Mouse (Mus musculus) intestine, embryonic 16.5 days (tissue): ENCODE measurements at regions not wholly inside any gene's neighbourhood (a gene's known extent, or its start where the extent isn't known, plus 50 kb on each side); places are given as distances from the start of the nearest gene placed in this dataset.

Experiments used
- ATAC-seq: fragments of 200-750 bp; cut with Nextera tagmentation; 2 replicates; pipeline ENCODE4 v1.8.0; 2017; ENCODE audit warnings: moderate TSS enrichment, moderate library complexity
- H3K27ac ChIP-seq: fragments of 300-500 bp; sonication (generic); 2 replicates; pipeline ENCODE4 v1.5.1; 2014; ENCODE audit warnings: mild to moderate bottlenecking, low read length
- H3K27me3 ChIP-seq: fragments of 300-500 bp; sonication (generic); replicated peaks from 2 replicates; pipeline ENCODE4 v1.6.1; 2014; ENCODE audit warnings: low read length, control low read depth, mixed read lengths; ENCODE audit not compliant: control insufficient read depth, insufficient read depth
- H3K36me3 ChIP-seq: fragments of 300-500 bp; sonication (generic); 2 replicates; pipeline ENCODE4 v1.6.1; 2014; ENCODE audit warnings: low read length, control low read depth; ENCODE audit not compliant: control insufficient read depth, insufficient read depth
- H3K4me1 ChIP-seq: fragments of 300-500 bp; sonication (generic); 2 replicates; pipeline ENCODE4 v1.6.1; 2014; ENCODE audit warnings: low read length, control low read depth, mixed read lengths; ENCODE audit not compliant: control insufficient read depth, insufficient read depth
- H3K4me2 ChIP-seq: fragments of 300-500 bp; sonication (generic); 2 replicates; pipeline ENCODE4 v1.6.1; 2014; ENCODE audit warnings: low read depth, low read length, control low read depth
- H3K4me3 ChIP-seq: fragments of 300-500 bp; sonication (generic); 2 replicates; pipeline ENCODE4 v1.5.1; 2014; ENCODE audit warnings: mild to moderate bottlenecking, low read length
- H3K9ac ChIP-seq: fragments of 300-500 bp; sonication (generic); 2 replicates; pipeline ENCODE4 v1.6.1; 2014; ENCODE audit warnings: low read depth, low read length
- H3K9me3 ChIP-seq: fragments of 300-500 bp; sonication (generic); 2 replicates; pipeline ENCODE4 v1.6.1; 2016; ENCODE audit warnings: low read length, control low read depth; ENCODE audit not compliant: control insufficient read depth
- WGBS: fragments of 180-500 bp; shearing (Covaris S2); extraction: QIAGEN DNeasy Blood & Tissue Kit; methylation state at CpG from one replicate; pipeline ENCODE4 v1.1.7; 2014; 5-methylcytosine and 5-hydroxymethylcytosine counted together

- no peaks in the 10 kb centered on the region for H3K27me3 ChIP-seq
- no peak overlapping the region for H3K9ac ChIP-seq
- no peaks in the 10 kb centered on the region for H3K36me3 ChIP-seq
- no peak overlapping the region for H3K27ac ChIP-seq
- peak; percentile 52 for ATAC-seq
- no peaks in the 10 kb centered on the region for H3K9me3 ChIP-seq
- H3K4me3 ChIP-seq, result no peak overlapping the region
- H3K4me2 ChIP-seq, result no peak overlapping the region
- H3K4me1 ChIP-seq, result no peaks in the 10 kb centered on the region
- WGBS, result 64% methylated on average over 6 of the region's 6 CpGs
Measured at GRCm38 (mm10) chr10:102659683-102660082, 147.7 kb downstream of the Rassf9 start.

GRCm38 (mm10) chr10:102636507-102636906, 124.5 kb downstream of the Rassf9 start:
- 62% methylated on average over 2 of the region's 2 CpGs for WGBS
- no peak overlapping the region for H3K27ac ChIP-seq
- no peak for ATAC-seq

DNA sequence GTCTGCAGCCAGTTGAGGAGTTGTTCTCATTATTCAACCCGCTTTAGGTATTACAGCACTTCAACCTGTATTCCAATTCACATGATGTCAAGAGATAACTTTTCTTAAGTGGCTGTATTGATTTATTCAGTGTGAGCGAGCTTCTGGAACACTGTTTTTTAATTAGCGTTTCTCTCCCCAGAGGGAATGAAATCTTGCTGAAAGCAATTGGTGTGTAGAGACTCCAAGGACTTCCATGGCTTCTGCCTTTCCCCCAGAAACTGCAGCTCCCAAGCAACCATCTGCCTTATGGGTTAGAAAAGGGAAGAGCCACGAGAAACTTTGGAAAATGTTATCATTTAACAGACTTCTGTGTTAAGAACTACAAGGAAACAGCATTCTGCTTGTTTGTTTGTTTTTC, 121.4 kb downstream of the Rassf9 start:
- no peak overlapping the region for H3K27ac ChIP-seq
- H3K4me3 ChIP-seq, result no peak overlapping the region
- 78% methylated on average over 4 of the region's 4 CpGs for WGBS
- no peak overlapping the region for H3K9ac ChIP-seq
- H3K4me2 ChIP-seq, result no peak overlapping the region
- no peak for ATAC-seq
- no peaks in the 10 kb centered on the region for H3K9me3 ChIP-seq
- no peaks in the 10 kb centered on the region for H3K27me3 ChIP-seq
- H3K4me1 ChIP-seq, result no peaks in the 10 kb centered on the region
- no peaks in the 10 kb centered on the region for H3K36me3 ChIP-seq

More at GRCm38 (mm10) chr10:102636507-102636906, 124.5 kb downstream of the Rassf9 start:
- H3K9ac ChIP-seq, result no peak overlapping the region
- H3K27me3 ChIP-seq, result no peaks in the 10 kb centered on the region
- no peaks in the 10 kb centered on the region for H3K36me3 ChIP-seq
- no peak overlapping the region for H3K4me2 ChIP-seq
- H3K4me3 ChIP-seq, result no peak overlapping the region
- H3K4me1 ChIP-seq, result no peaks in the 10 kb centered on the region
- no peaks in the 10 kb centered on the region for H3K9me3 ChIP-seq

- no peaks in the 10 kb centered on the region for H3K36me3 ChIP-seq
- H3K4me1 ChIP-seq, result no peaks in the 10 kb centered on the region
- no peaks in the 10 kb centered on the region for H3K9me3 ChIP-seq
- H3K27me3 ChIP-seq, result no peaks in the 10 kb centered on the region
- no peak overlapping the region for H3K27ac ChIP-seq
- no peak overlapping the region for H3K4me3 ChIP-seq
- H3K4me2 ChIP-seq, result no peak overlapping the region
- no peak for ATAC-seq
- no peak overlapping the region for H3K9ac ChIP-seq
Measured at GRCm38 (mm10) chr10:102628609-102629008, 116.6 kb downstream of the Rassf9 start.

DNA sequence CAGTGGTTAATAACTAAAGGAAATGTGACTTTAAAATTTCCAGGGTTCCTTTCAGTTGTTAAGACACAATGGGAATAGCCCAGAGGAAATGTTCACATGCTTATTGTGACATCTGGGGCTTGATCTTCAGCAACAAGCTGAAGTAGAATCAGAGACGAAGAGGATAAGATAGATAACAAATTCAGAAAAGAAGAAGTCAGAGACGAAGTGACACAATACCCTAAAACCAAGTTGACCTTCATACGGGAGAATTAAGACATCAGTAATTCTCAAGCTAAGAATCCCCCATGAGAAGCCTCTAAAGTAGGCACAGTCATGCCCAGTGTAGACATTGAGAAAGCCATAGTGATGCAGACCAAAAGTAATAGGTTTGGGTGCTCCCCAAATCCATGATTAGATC, 111.9 kb downstream of the Rassf9 start:
- ATAC-seq, result no peak
- Histone ChIP-seq H3K27ac (no peak overlapping the region), H3K9ac (no peak overlapping the region), H3K36me3 (no peaks in the 10 kb centered on the region), H3K4me2 (no peak overlapping the region), H3K27me3 (no peaks in the 10 kb centered on the region), H3K4me1 (no peaks in the 10 kb centered on the region), H3K4me3 (no peak overlapping the region), H3K9me3 (no peaks in the 10 kb centered on the region)
- WGBS, result 87% methylated on average over 3 of the region's 3 CpGs

GRCm38 (mm10) chr10:102622583-102623008, 110.6 kb downstream of the Rassf9 start:
- no peaks in the 10 kb centered on the region for H3K27me3 ChIP-seq
- H3K4me1 ChIP-seq, result no peaks in the 10 kb centered on the region
- H3K9me3 ChIP-seq, result no peaks in the 10 kb centered on the region
- no peak overlapping the region for H3K4me3 ChIP-seq
- H3K9ac ChIP-seq, result no peak overlapping the region
- no peak overlapping the region for H3K4me2 ChIP-seq
- 47% methylated on average over 2 of the region's 2 CpGs for WGBS
- H3K36me3 ChIP-seq, result no peaks in the 10 kb centered on the region
- no peak for ATAC-seq
- H3K27ac ChIP-seq, result no peak overlapping the region

- H3K4me1 ChIP-seq, result no peaks in the 10 kb centered on the region
- WGBS, result 70% methylated on average over 2 of the region's 2 CpGs
- no peak overlapping the region for H3K9ac ChIP-seq
- no peaks in the 10 kb centered on the region for H3K36me3 ChIP-seq
- no peak overlapping the region for H3K27ac ChIP-seq
- ATAC-seq, result no peak
- no peak overlapping the region for H3K4me2 ChIP-seq
- H3K27me3 ChIP-seq, result no peaks in the 10 kb centered on the region
- H3K4me3 ChIP-seq, result no peak overlapping the region
- no peaks in the 10 kb centered on the region for H3K9me3 ChIP-seq
Measured at GRCm38 (mm10) chr10:102618711-102619110, 106.7 kb downstream of the Rassf9 start.

DNA sequence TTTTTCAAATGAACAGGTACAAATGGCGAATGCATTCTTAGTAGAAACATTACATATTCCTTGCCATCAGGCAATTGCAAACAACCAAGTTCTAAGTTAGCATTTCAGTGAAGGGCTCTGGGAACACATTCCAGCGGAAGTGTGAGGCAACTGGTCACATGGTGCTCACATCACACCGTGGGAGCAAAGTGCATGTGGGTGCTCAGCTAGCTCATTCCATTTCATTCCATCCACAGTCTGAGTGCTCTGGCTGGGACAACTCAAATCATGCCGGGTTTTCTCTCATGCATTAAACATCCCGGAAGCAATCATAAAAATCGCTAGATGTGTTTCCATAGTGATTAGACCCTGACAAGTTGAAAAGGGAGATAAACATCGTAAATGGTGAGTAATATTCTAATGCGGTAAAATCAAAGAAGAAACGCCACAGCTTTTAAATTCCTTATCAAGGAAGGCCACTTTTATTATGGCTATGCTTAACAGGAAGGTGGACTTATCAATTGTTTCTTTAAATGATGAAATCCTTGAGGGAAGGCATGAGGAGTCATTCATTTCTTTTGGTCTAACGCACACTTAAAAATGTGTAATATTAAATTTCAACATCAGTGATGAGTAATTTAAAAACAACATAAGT, 104.1 kb downstream of the Rassf9 start:
- Histone ChIP-seq H3K4me1 (no peaks in the 10 kb centered on the region), H3K4me3 (no peak overlapping the region), H3K36me3 (no peaks in the 10 kb centered on the region), H3K27ac (no peak overlapping the region), H3K4me2 (no peak overlapping the region), H3K9me3 (no peaks in the 10 kb centered on the region), H3K27me3 (no peaks in the 10 kb centered on the region), H3K9ac (no peak overlapping the region)
- ATAC-seq, result peak; percentile 97
- 61% methylated on average over 10 of the region's 10 CpGs for WGBS
